Mouse (Mus musculus) right cerebral cortex, postnatal 25 days (tissue): ENCODE results near the gene Tex13c2.

Experiments
- DNase-seq: peaks from one replicate; pipeline ENCODE4 v3.0.0; 2022

Tex13c2 gene

GRCm38 (mm10) chrX:42489446-42489845 is at the start of gene Tex13c2:
TSS of gene Tex13c2 (plus strand) at chrX:42489691.
- no peak for DNase-seq

GRCm38 (mm10) chrX:42450305-42450704 is 39.2 kb upstream of the Tex13c2 start:
- no peak for DNase-seq

DNA sequence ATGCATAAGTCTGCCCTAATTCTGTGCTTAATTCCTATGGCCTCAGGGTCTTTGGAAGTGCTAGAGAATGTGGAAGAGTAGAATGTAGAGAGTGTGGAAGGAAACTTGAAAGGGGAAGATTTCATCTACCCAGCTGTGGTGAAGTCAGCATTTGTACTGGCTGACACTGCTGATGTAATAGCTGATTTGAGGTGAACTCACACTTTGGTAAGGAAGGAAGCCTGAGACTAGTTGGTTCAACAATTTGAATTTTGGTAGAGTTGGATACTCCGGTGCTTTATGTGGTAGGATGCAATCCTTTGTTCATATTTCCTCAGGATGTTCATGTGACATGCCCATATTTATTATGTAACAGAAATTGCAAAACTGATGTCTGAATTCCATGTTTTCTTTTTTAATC is 36.5 kb upstream of the Tex13c2 start:
- DNase-seq, result no peak

DNA sequence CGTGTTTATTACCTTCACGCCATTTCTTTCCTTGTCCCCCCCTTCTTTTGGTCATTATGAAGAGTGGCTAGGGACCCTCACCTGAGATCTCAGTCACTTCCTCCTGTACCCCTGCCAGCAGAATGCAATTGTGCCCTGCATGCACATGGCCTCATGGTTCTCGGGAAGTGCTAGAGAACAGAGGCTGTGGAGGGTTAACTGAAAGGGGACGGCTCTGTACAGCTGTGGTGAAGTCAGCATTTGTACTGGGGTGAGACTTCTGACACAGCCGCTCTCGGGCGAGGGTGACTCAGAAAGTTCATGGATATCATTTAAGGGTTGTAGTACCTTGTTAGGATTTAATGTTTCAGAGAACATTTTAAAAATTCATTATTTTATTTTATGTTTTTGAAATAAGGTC is 35.0 kb upstream of the Tex13c2 start:
- no peak for DNase-seq

GRCm38 (mm10) chrX:42490336-42490735 is 845 bp downstream of the Tex13c2 start:
- DNase-seq, result no peak

DNA sequence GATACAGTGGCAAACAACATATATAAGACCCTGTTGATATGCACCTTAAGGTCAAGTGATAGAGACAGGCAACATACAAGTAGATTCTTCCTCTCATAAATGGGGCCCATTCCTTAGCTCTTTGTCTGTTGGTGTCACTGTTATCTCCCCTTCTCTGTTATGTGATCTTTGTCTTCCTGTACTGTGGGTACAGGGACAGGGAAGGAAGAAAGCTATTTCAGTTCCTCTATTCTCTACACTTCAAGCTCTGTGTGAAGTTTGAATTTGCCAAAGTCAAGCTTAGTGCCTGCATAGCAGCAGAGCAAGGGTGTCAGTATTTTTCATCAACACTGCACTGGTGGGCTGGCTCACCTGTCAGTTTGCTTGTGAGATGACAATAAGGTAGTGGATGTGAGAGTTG is 11.0 kb downstream of the Tex13c2 start:
- no peak for DNase-seq

GRCm38 (mm10) chrX:42502291-42503043 is 13.0 kb downstream of the Tex13c2 start, which contains the start of gene Sh2d1a:
TSS of gene Sh2d1a (plus strand) at chrX:42502453.
- DNase-seq, result no peak

GRCm38 (mm10) chrX:42511105-42511504 is 21.6 kb downstream of the Tex13c2 start:
- DNase-seq, result no peak

GRCm38 (mm10) chrX:42512567-42512966 is 23.1 kb downstream of the Tex13c2 start:
- no peak for DNase-seq

DNA sequence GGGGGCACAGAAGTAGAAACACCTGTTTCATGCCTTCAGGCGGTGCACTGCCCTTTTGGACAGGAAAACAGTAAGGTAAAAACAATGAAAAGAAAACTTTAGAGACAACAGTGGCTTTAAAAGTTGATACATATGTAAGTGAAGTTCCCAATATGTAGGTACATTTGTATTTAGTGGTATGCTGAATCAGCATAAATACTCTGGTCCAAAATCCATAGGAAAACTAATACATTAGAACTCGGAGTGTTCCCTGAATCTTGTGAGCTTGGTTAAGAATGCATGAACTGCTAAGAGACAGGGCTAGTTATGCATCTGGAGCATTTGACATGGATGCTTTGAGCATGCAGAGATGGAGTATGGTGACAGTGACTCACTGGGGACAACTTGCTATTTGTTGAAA is 33.4 kb downstream of the Tex13c2 start:
- no peak for DNase-seq

- DNase-seq, result no peak
These were observed 41.2 kb downstream of the Tex13c2 start for GRCm38 (mm10) chrX:42530703-42531102.

GRCm38 (mm10) chrX:42540030-42540755 is 50.7 kb downstream of the Tex13c2 start:
- no peak for DNase-seq

- DNase-seq, result peak; percentile 41
These were observed 51.2 kb downstream of the Tex13c2 start for GRCm38 (mm10) chrX:42540756-42541053.
